Mouse (Mus musculus): ENCODE results near the gene Abca5. TPM values are rescaled to one million over a fixed set of nuclear protein-coding genes. Genes with fewer than 3 reads are reported as not detected.

Abca5 gene
- 2.4 and 4.0 TPM in 2 replicates for total RNA-seq (2012; rRNA removed)

DNA sequence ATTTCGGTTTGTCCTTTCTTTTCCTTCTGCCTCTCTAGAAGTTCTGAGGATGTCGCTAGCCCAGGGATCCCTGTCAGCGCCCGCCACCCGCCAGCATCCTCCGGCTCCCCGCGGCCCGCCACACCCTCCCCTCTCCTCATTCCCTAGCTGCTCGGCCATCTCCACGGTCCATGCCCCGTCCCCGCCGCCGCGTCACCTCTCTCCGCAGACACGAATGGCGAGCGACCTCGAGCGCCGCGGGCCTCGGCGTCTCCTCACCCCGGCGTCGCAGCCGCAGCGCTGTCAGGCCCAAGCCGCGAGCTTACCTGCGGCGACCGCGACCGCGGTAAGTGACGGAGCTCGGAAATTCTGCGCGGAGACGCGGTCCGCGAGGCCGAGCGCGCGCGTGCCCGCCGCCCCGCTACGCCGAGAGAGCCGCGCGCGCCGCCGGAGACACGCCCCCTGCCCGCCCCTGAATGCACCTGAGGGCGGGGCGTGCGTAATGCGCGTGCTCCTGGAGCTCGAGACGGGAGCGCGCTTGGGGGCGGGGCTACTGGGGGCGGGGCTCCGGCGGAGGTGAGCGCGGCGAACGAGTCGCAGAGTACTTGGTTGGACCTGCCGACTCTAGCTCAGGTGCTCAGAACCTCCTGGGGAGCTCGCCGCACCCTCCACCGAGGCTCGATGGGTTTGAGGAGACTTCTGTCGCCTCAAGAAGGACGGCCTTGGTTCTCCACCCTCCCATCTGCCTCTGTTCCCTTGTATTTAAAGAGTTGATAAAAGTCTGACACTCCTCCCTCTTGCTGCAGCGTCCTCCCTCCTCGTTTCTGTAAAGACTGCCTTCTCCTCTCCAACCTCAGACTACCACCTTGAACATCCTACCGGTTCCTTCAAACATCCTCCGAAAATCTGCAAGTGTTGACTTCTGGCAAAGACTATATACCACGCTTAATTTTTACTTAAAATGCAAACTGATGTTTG is at the start of gene Abca5:
Gene Abca5 (minus strand): TSS at position 428 of the 957 bp plus-strand sequence.
- TF ChIP-seq HCFC1 (IDR thresholded peaks at IDR 0.05; ENCODE audit: borderline replicate concordance, insufficient read depth, low read length) = no peak; the same call in 1 of the 2 replicates
- TF ChIP-seq CHD2 (IDR thresholded peaks at IDR 0.05; ENCODE audit: low read depth, low read length) = no peak
- TF ChIP-seq ZC3H11A (IDR thresholded peaks at IDR 0.05; ENCODE audit: borderline replicate concordance, low read depth, low read length) = no peak
- TF ChIP-seq ZNF384 (IDR thresholded peaks at IDR 0.05; ENCODE audit: low read depth, low read length) = no peak
- TF ChIP-seq MAFK (IDR thresholded peaks at IDR 0.05; ENCODE audit: insufficient read depth, low read depth, low read length) = no peak
- H3K9ac ChIP-seq (ENCODE audit: insufficient read depth, low read depth, low read length, poor library complexity, severe bottlenecking) = peak within 1 kb of the TSS; percentile 82
- in situ Hi-C loops (cut with MboI; ENCODE audit: low sequenced_read_pairs in 2 of 2, unreplicated experiment in 2 of 2) = no loop called here
- no peaks in the 10 kb centered on the region for H3K36me3 ChIP-seq (ENCODE audit: control insufficient read depth, insufficient read depth, low read length, poor library complexity, severe bottlenecking)
- H3K4me3 ChIP-seq (ENCODE audit: insufficient read depth in 1 of 2, low read depth in 1 of 2, low read length in 2 of 2, poor library complexity in 1 of 2, severe bottlenecking in 1 of 2) = peak within 1 kb of the TSS; percentile 87 to 94
- H3K27ac ChIP-seq (ENCODE audit: insufficient read depth, low read depth, low read length, poor library complexity, severe bottlenecking) = no peak within 1 kb of the TSS
- H3K4me1 ChIP-seq (ENCODE audit: control insufficient read depth in 2 of 2, insufficient read depth in 2 of 2, low read length in 2 of 2, poor library complexity in 1 of 2) = no peaks in the 10 kb centered on the region
- DNase-seq (ENCODE audit: low read depth, low spot score) = peak; percentile 82
- H3K9me3 ChIP-seq (ENCODE audit: control insufficient read depth, insufficient read depth, low read depth, low read length) = no peaks in the 10 kb centered on the region

DNA sequence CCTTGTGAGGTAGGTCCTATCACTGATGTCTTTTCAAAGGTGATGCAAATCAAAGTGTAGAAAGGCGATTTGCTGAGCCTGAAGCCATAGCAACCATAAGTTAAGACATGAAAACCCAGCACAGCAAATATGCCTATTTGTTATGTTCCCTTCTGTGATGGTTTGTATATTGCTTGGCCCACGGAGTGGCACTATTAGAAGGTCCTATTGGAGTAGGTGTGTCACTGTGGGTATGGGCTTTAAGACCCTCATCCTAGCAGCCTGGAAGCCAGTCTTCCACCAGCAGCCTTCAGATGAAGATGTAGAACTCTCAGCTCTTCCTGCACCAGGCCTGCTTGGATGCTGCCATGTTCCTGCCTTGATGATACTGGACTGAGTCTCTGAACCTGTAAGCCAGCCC is 48.0 kb upstream of the Abca5 start:
- TF ChIP-seq MAFK (IDR thresholded peaks at IDR 0.05; ENCODE audit: insufficient read depth, low read depth, low read length) (no peak), CHD2 (IDR thresholded peaks at IDR 0.05; ENCODE audit: low read depth, low read length) (no peak), ZC3H11A (IDR thresholded peaks at IDR 0.05; ENCODE audit: borderline replicate concordance, low read depth, low read length) (no peak), ZNF384 (IDR thresholded peaks at IDR 0.05; ENCODE audit: low read depth, low read length) (no peak), HCFC1 (IDR thresholded peaks at IDR 0.05; ENCODE audit: borderline replicate concordance, insufficient read depth, low read length) (no peak)
- DNase-seq (ENCODE audit: low read depth, low spot score) = no peak
- Histone ChIP-seq H3K36me3 (ENCODE audit: control insufficient read depth, insufficient read depth, low read length, poor library complexity, severe bottlenecking) (no peaks in the 10 kb centered on the region), H3K4me3 (ENCODE audit: insufficient read depth in 1 of 2, low read depth in 1 of 2, low read length in 2 of 2, poor library complexity in 1 of 2, severe bottlenecking in 1 of 2) (no peak overlapping the region), H3K4me1 (ENCODE audit: control insufficient read depth in 2 of 2, insufficient read depth in 2 of 2, low read length in 2 of 2, poor library complexity in 1 of 2) (no peaks in the 10 kb centered on the region), H3K27ac (ENCODE audit: insufficient read depth, low read depth, low read length, poor library complexity, severe bottlenecking) (no peak overlapping the region), H3K9me3 (ENCODE audit: control insufficient read depth, insufficient read depth, low read depth, low read length) (no peaks in the 10 kb centered on the region), H3K9ac (ENCODE audit: insufficient read depth, low read depth, low read length, poor library complexity, severe bottlenecking) (no peak overlapping the region)
- in situ Hi-C loops (cut with MboI; ENCODE audit: low sequenced_read_pairs in 2 of 2, unreplicated experiment in 2 of 2) = no loop called here

DNA sequence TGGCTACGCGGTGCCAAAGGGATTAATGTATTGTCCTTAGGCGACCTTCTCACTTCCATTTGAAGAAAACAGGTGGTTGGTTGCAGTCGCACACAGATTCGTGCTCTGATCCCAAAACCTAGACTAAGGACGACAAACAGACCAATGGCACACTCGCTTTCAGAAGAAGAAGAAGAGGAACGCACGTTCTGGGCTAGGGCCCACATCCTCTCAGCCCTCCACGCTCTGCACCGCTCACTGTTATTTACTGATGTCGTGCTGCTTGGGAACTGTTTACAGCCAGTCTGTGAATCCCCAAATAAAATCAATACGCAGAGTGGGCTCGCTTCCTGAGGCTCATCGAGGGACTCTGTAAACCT is 42.8 kb upstream of the Abca5 start:
- no peak for DNase-seq (ENCODE audit: low read depth, low spot score)
- no peak overlapping the region for H3K9ac ChIP-seq (ENCODE audit: insufficient read depth, low read depth, low read length, poor library complexity, severe bottlenecking)
- in situ Hi-C loops (cut with MboI; ENCODE audit: low sequenced_read_pairs in 2 of 2, unreplicated experiment in 2 of 2) = no loop called here

DNA sequence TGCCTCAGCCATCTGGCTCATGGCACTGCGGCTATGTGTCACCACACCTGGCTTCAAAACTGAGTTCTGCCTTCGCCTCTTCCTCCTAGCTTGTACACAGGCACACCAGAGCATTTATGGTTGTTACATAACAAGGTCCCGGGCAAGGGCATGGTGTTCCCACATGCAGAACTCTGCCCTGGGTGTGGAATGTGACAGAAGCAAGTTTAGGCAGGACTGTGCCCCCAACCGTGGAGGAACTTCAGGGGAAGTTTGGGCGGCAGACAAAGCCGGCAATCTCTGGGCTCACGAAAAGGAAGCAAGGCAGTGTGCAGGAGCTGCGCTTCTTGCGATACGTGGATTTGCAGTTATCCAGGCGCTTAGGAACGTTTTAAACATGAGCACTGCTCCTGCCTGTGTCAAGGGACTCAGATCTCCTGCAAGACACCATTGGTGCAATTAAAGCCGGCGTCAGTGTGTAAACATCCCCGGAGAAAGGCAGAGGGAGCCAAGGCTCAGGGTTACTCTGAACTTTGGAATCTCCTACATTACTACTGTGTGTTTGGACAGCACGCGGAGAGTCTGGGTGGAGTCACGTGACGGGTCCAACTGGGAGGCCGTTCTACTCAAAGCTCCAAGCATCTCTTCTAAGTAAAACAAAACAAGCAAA is 42.3 kb upstream of the Abca5 start:
- Histone ChIP-seq H3K4me1 (ENCODE audit: control insufficient read depth in 2 of 2, insufficient read depth in 2 of 2, low read length in 2 of 2, poor library complexity in 1 of 2) (peaks cover 0 to 2% of the 10 kb centered on the region in 2 experiments; a peak in 1 of 4 replicates), H3K27ac (ENCODE audit: insufficient read depth, low read depth, low read length, poor library complexity, severe bottlenecking) (no peak overlapping the region), H3K36me3 (ENCODE audit: control insufficient read depth, insufficient read depth, low read length, poor library complexity, severe bottlenecking) (no peaks in the 10 kb centered on the region), H3K4me3 (ENCODE audit: insufficient read depth in 1 of 2, low read depth in 1 of 2, low read length in 2 of 2, poor library complexity in 1 of 2, severe bottlenecking in 1 of 2) (peak overlapping the region; percentile 27 to 59), H3K9ac (ENCODE audit: insufficient read depth, low read depth, low read length, poor library complexity, severe bottlenecking) (no peak overlapping the region; the same call in 1 of the 2 replicates), H3K9me3 (ENCODE audit: control insufficient read depth, insufficient read depth, low read depth, low read length) (no peaks in the 10 kb centered on the region)
- in situ Hi-C loops (cut with MboI; ENCODE audit: low sequenced_read_pairs in 2 of 2, unreplicated experiment in 2 of 2) = no loop called here
- TF ChIP-seq CHD2 (IDR thresholded peaks at IDR 0.05; ENCODE audit: low read depth, low read length) (no peak), ZNF384 (IDR thresholded peaks at IDR 0.05; ENCODE audit: low read depth, low read length) (no peak), ZC3H11A (IDR thresholded peaks at IDR 0.05; ENCODE audit: borderline replicate concordance, low read depth, low read length) (no peak), HCFC1 (IDR thresholded peaks at IDR 0.05; ENCODE audit: borderline replicate concordance, insufficient read depth, low read length) (no peak), MAFK (IDR thresholded peaks at IDR 0.05; ENCODE audit: insufficient read depth, low read depth, low read length) (no peak)
- peak; percentile 53 for DNase-seq (ENCODE audit: low read depth, low spot score)

More for the DNA sequence above, 42.8 kb upstream of the Abca5 start:
- Histone ChIP-seq H3K36me3 (ENCODE audit: control insufficient read depth, insufficient read depth, low read length, poor library complexity, severe bottlenecking) (no peaks in the 10 kb centered on the region), H3K4me3 (ENCODE audit: insufficient read depth in 1 of 2, low read depth in 1 of 2, low read length in 2 of 2, poor library complexity in 1 of 2, severe bottlenecking in 1 of 2) (peak overlapping the region; percentile 9 to 59; a peak in 3 of 4 replicates), H3K4me1 (ENCODE audit: control insufficient read depth in 2 of 2, insufficient read depth in 2 of 2, low read length in 2 of 2, poor library complexity in 1 of 2) (peaks cover 0 to 2% of the 10 kb centered on the region in 2 experiments; a peak in 1 of 4 replicates), H3K9me3 (ENCODE audit: control insufficient read depth, insufficient read depth, low read depth, low read length) (no peaks in the 10 kb centered on the region), H3K27ac (ENCODE audit: insufficient read depth, low read depth, low read length, poor library complexity, severe bottlenecking) (no peak overlapping the region)
- TF ChIP-seq CHD2 (IDR thresholded peaks at IDR 0.05; ENCODE audit: low read depth, low read length) = no peak
